Mouse (Mus musculus) liver, embryonic 14.5 days (tissue): Measurements from ENCODE around the gene Dnajb7.

ENCODE experiments used
- CTCF ChIP-seq: IDR thresholded peaks from 2 replicates; pipeline ENCODE4 v1.5.1; 2016; ENCODE audit warnings: antibody characterized with exemption, low read depth, control low read depth
- EP300 ChIP-seq: IDR thresholded peaks from 2 replicates; pipeline ENCODE4 v1.6.1; 2016; ENCODE audit warnings: antibody characterized with exemption, low read depth

GRCm38 (mm10) chr15:81370356-81370755 lies 37.7 kb downstream of the Dnajb7 start:
- TF ChIP-seq CTCF (no peak), EP300 (no peak)
